Mouse (Mus musculus): Measurements from ENCODE around the gene Gnao1.

Gene Gnao1

DNA sequence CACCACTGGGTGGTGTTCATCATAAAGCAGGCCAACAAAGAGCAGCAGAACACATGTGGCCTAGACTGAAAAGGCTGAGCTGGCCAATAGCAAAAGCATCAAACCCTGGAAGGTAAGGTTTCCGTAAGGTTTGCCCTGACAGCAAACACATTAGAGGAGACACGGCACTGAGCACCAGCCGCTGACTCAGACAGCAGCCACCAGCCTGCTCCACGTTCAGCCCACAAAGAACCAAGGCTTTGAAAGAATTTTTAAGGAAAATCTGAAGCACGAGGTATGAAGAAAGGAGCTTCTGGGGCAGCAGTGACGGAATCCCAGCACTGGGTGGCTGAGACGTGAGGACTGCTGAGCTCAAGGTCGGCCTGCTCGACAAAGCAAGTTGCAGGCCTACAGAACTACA, 194.4 kb downstream of the Gnao1 start:
- DNase-seq (ENCODE audit: low spot score in 2 of 2), result no peak

- no peak for DNase-seq (ENCODE audit: low spot score in 2 of 2)
These were observed 199.6 kb downstream of the Gnao1 start for GRCm38 (mm10) chr8:94009243-94009845.

DNA sequence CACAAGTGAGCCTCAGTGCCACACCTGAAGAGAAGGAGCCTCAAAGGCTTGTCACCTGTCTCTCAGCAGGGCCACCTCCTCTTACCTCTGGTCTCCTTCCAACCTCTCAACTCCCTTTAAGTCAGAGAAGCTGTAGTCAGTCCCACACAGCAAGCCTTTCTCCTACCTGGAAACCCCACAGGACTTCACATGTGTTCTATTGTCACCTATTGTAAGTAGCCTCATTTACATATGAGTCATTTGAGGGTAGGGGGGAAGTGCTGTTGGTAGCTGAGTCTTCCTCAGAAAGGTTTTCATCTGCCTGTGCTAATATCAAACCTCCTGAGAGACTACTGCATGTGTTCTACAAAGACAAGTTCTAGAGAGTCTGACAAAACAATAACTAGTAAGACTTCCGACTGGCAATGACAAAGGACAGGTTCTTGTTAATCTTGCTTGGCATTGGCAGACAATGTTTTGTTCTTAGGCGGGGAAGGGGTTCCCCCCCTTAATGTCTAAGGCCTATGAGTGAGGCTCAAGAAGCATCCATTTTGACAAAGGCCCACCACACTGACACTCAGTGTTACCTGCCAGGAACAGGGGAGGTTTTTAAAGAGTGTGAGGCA, 200.4 kb downstream of the Gnao1 start:
- no peak for DNase-seq (ENCODE audit: low spot score in 2 of 2)

- no peak for DNase-seq (ENCODE audit: low spot score in 2 of 2)
These were observed 201.6 kb downstream of the Gnao1 start for GRCm38 (mm10) chr8:94011076-94012012.

- DNase-seq (ENCODE audit: low spot score in 2 of 2), result peak; percentile 41 to 64
These were observed 202.5 kb downstream of the Gnao1 start, which contains the start of gene Amfr for GRCm38 (mm10) chr8:94012013-94012951. Gene Amfr (minus strand): TSS chr8:94012842.

- no peak for DNase-seq (ENCODE audit: low spot score in 2 of 2)
These were observed 203.4 kb downstream of the Gnao1 start for GRCm38 (mm10) chr8:94013026-94013612.
